Mouse (Mus musculus) embryonic facial prominence, embryonic 12.5 days (tissue): ENCODE data around the gene Ccdc91. TPM values are rescaled to one million over a fixed set of nuclear protein-coding genes. Genes with fewer than 3 reads are reported as not detected.

Experiments
- ATAC-seq: fragments of 200-750 bp; cut with Nextera tagmentation; 2 replicates; pipeline ENCODE4 v1.8.0; 2017; ENCODE audit not compliant: insufficient number of reproducible peaks, insufficient read depth, low FRiP score, low TSS enrichment
- H3K27ac ChIP-seq: fragments of 300-500 bp; sonication (generic); 2 replicates; pipeline ENCODE4 v1.5.1; 2016; ENCODE audit warnings: mild to moderate bottlenecking
- H3K27me3 ChIP-seq: fragments of 300-500 bp; sonication (generic); 2 replicates; pipeline ENCODE4 v1.6.1; 2016; ENCODE audit warnings: mild to moderate bottlenecking, moderate library complexity
- H3K36me3 ChIP-seq: fragments of 300-500 bp; sonication (generic); 2 replicates; pipeline ENCODE4 v1.6.1; 2016; ENCODE audit warnings: mild to moderate bottlenecking
- H3K4me1 ChIP-seq: fragments of 300-500 bp; sonication (generic); 2 replicates; pipeline ENCODE4 v1.6.1; 2016
- H3K4me2 ChIP-seq: fragments of 300-500 bp; sonication (generic); replicated peaks from 2 replicates; pipeline ENCODE4 v1.6.1; 2016; ENCODE audit warnings: mild to moderate bottlenecking, moderate library complexity
- H3K4me3 ChIP-seq: fragments of 300-500 bp; sonication (generic); 2 replicates; pipeline ENCODE4 v1.5.1; 2016; ENCODE audit warnings: mild to moderate bottlenecking
- H3K9ac ChIP-seq: fragments of 300-500 bp; sonication (generic); 2 replicates; pipeline ENCODE4 v1.6.1; 2016; ENCODE audit warnings: mild to moderate bottlenecking, moderate library complexity
- H3K9me3 ChIP-seq: fragments of 300-500 bp; sonication (generic); 2 replicates; pipeline ENCODE4 v1.6.1; 2016; ENCODE audit warnings: mild to moderate bottlenecking, moderate library complexity
- WGBS: fragments of 180-500 bp; shearing (Covaris S2); methylation state at CpG from one replicate; pipeline ENCODE4 v1.1.7; 2016; 5-methylcytosine and 5-hydroxymethylcytosine counted together
- polyA plus RNA-seq: library from polyadenylated mRNA; unstranded; fragments of >200 nt; fragmentation: Nextera tagmentation; extraction: Ambion mirVana; gene quantifications from 2 replicates; pipeline ENCODE4 v1.2.1, GENCODE M21; 2016

Gene Ccdc91
- polyA plus RNA-seq, 1 experiment from 2014 or later = 28.6 TPM

DNA sequence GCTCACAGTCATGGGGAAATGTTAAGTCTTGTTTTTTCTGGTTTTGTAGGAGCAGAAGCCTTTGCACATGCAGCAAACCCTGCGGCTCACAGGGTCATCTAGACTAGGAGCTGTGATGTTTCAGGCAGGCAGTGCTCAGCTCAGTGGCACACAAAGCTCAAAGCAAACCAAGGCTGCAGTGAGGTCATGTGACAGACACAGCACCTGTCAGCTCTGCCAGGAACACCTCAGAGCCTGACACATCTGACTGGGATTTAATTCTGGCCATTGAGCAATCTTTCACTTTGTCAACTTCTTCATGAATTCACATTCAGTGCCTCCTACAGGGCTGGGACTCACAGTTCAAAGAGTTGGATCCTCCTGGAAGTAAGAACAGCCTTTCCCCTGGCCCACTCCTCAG lies 185.1 kb downstream of the Ccdc91 start:
- Histone ChIP-seq H3K4me3 (no peak overlapping the region), H3K36me3 (no peaks in the 10 kb centered on the region), H3K27me3 (no peaks in the 10 kb centered on the region), H3K9ac (no peak overlapping the region), H3K27ac (no peak overlapping the region), H3K9me3 (no peaks in the 10 kb centered on the region), H3K4me1 (no peaks in the 10 kb centered on the region), H3K4me2 (no peak overlapping the region)
- WGBS = 78% methylated on average over 1 of the region's 1 CpGs
- no peak for ATAC-seq

DNA sequence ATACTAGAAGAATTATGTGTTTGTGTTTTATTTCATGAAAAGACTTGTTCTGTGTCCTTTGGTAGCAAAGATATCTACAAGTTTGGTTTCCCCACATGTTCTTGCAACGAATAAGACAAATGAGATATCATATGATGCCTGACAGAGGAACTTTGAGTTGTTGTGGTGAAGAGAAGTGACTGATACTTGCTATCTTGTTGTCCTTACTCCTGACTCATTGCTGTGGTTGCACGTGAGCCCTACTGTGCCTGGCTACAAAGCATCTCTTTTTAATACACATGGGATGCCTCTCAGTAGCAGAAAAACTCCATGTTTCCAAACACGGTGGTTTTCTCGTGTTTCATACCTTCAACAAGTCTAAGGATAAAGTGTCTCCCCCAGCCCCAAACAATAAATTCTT lies 186.2 kb downstream of the Ccdc91 start:
- H3K9ac ChIP-seq = no peak overlapping the region
- H3K9me3 ChIP-seq = no peaks in the 10 kb centered on the region
- 61% methylated on average over 4 of the region's 4 CpGs for WGBS
- no peaks in the 10 kb centered on the region for H3K27me3 ChIP-seq
- no peak overlapping the region for H3K27ac ChIP-seq
- no peak overlapping the region for H3K4me2 ChIP-seq
- H3K4me1 ChIP-seq = no peaks in the 10 kb centered on the region
- no peaks in the 10 kb centered on the region for H3K36me3 ChIP-seq
- no peak overlapping the region for H3K4me3 ChIP-seq
- ATAC-seq = no peak

DNA sequence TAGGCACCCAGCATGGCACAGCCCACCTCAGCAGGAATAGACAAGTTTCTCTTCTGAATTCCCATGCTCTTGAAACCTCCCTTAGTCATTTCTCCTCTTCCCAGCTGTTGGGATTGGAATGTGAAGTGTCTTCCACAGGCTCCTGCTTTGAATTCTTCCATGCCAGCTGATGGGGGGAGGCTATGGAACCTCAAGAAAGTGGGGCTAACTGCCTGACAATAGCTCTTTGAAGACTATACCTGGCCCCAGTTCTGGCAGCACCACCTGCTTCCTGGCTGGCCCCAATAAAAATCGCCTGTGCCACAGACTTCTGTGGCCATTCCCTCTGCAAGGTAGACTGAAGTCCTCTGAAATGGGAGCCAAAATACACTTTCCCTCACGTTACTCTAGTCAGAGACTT lies 187.0 kb downstream of the Ccdc91 start:
- Histone ChIP-seq H3K4me3 (no peak overlapping the region), H3K9me3 (no peaks in the 10 kb centered on the region), H3K27me3 (no peaks in the 10 kb centered on the region), H3K9ac (no peak overlapping the region), H3K36me3 (no peaks in the 10 kb centered on the region), H3K4me2 (no peak overlapping the region), H3K4me1 (no peaks in the 10 kb centered on the region), H3K27ac (no peak overlapping the region)
- no peak for ATAC-seq
- WGBS = 78% methylated on average over 2 of the region's 2 CpGs

DNA sequence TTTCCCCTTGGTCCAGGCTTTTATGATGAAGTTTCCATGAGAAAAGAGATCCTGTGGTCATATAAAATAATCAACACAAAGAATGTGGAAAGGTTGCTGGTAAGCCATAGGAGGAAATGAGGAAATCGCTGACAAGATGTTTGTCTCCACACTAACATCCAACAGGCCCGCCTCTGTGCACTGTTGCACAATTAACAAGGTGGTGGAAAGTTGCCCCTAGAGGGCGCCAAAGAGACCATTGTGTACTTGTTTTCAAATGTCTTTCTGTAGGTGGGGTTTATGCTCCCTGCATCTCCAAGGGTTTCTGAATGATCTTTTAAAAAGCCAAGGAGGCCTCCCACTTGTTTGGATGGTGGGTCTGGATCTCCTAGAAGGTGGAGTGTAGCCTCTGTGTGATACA lies 188.7 kb downstream of the Ccdc91 start:
- no peaks in the 10 kb centered on the region for H3K36me3 ChIP-seq
- no peaks in the 10 kb centered on the region for H3K27me3 ChIP-seq
- no peak overlapping the region for H3K9ac ChIP-seq
- H3K4me3 ChIP-seq = no peak overlapping the region
- H3K4me2 ChIP-seq = no peak overlapping the region
- no peak for ATAC-seq
- no peaks in the 10 kb centered on the region for H3K9me3 ChIP-seq
- H3K27ac ChIP-seq = no peak overlapping the region
- H3K4me1 ChIP-seq = no peaks in the 10 kb centered on the region
- 53% methylated on average over 3 of the region's 3 CpGs for WGBS

DNA sequence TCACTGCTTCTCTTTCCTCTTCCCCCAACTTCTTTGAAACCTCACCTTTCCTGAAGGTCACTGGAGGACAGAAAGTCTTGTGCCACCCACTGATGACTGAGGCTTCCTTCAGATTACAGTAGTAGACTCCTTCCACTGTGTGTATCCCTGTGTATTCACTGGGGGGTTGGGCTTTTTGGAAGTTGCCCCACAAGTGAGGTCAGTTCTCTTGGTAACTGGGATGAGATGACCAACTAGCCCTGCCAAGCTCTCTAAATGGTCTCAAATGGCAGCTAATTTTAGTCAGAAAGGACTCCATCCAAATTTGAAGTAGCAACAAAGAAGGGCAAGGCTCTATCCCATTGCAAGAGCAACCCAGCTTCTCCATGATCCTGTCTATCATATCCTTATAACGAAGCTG lies 195.7 kb downstream of the Ccdc91 start:
- 86% methylated on average over 1 of the region's 1 CpGs for WGBS
- Histone ChIP-seq H3K4me1 (no peaks in the 10 kb centered on the region), H3K27ac (no peak overlapping the region), H3K4me2 (no peak overlapping the region), H3K36me3 (no peaks in the 10 kb centered on the region), H3K9me3 (no peaks in the 10 kb centered on the region), H3K4me3 (no peak overlapping the region), H3K9ac (no peak overlapping the region), H3K27me3 (no peaks in the 10 kb centered on the region)
- no peak for ATAC-seq

DNA sequence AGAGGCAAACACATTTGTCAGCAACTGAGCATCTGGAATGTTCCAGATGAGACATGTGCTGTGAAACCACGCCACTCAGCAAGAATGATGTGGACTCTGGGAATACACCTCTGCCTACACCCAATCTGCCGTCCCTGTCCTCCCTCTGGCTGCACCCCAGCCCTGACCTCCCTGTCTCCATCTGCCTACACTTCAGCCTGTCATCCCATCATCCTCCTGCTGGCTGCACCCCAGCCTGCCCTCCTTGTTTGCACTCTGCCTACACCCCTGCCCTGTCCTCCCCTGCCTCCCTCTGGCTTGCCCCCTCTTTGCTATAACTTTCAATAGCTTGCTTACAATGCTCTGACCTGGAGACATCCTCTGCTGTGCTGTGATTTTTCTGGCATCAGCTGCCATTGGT lies 196.9 kb downstream of the Ccdc91 start:
- Histone ChIP-seq H3K4me3 (no peak overlapping the region), H3K27me3 (no peaks in the 10 kb centered on the region), H3K36me3 (no peaks in the 10 kb centered on the region), H3K4me1 (no peaks in the 10 kb centered on the region), H3K27ac (no peak overlapping the region), H3K4me2 (no peak overlapping the region), H3K9me3 (no peaks in the 10 kb centered on the region), H3K9ac (no peak overlapping the region)
- no peak for ATAC-seq
- WGBS = 81% methylated on average over 2 of the region's 2 CpGs

DNA sequence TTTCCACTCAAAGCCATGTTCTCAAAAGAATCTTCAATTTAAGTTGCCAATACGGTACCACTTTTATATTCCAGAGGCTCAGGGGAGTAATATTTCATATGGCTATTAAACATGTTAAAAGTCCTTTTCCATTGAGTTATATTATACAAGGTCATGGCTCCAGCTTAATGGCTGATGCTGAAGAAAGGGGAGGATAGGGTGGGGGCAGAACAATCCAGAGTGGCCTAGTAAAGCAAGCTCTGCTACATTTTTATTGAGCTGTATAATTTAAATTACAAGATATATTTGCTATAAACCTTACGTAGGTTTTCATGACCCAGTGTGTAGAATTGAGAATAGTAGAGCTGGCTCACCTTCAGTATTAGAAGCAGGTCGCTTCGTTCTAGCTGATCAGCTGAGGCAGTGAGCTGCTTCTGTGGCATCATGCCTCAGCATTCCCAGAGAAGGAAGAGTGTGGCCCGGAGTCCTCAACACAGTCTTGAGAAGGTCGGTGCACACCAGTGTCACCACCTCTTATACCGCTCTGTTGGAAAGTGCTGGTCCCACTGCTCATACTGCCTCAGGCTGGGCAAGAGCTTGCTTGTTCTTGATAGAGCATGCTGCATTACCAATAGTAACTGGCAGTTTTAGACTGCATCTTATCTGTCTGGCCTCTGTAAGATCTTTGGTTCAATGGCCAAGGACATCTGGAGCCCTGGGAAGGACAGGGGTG lies 199.6 kb downstream of the Ccdc91 start:
- no peak for ATAC-seq
- Histone ChIP-seq H3K4me3 (no peak overlapping the region), H3K9ac (no peak overlapping the region), H3K36me3 (no peaks in the 10 kb centered on the region), H3K4me2 (no peak overlapping the region), H3K9me3 (no peaks in the 10 kb centered on the region), H3K27ac (no peak overlapping the region), H3K27me3 (no peaks in the 10 kb centered on the region), H3K4me1 (no peaks in the 10 kb centered on the region)
- WGBS = 89% methylated on average over 7 of the region's 7 CpGs

DNA sequence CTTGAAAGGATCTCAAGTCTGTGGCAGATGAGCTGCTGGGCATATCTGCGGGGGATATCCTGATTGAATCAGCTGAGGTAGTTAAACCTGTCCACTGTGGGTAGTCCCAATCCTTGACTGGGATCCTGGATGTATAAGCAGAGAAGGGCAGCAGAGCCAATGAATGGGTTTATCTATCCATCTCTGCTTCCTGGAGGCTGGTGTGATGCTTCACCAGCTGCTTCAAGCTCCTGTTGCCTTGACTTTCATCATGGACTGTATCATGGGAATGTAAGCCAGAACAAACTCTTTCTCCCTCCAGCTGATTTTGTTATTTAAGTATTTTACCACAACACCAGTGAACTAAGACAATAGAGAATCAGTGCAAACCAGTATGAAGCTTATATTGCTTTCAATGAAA lies 200.6 kb downstream of the Ccdc91 start:
- 80% methylated on average over 1 of the region's 1 CpGs for WGBS
- Histone ChIP-seq H3K36me3 (no peaks in the 10 kb centered on the region), H3K27ac (no peak overlapping the region), H3K9me3 (no peaks in the 10 kb centered on the region), H3K4me3 (no peak overlapping the region), H3K27me3 (no peaks in the 10 kb centered on the region), H3K4me2 (no peak overlapping the region), H3K4me1 (no peaks in the 10 kb centered on the region), H3K9ac (no peak overlapping the region)
- no peak for ATAC-seq

Other genes starting within 250 kb of the Ccdc91 start
- 11.9 TPM in 2 replicates for gene Pthlh, start 211.6 kb upstream of the Ccdc91 start, polyA plus RNA-seq